Mouse (Mus musculus) MEL (cell line): Measurements from ENCODE around the gene Nkiras2.

Experiments used
- GATA1 ChIP-seq: IDR thresholded peaks from 2 replicates; pipeline ENCODE4 v1.6.1; 2011; ENCODE audit warnings: low read depth, low read length, improper control_type of control experiment
- POLR2A ChIP-seq, 2 experiments: IDR thresholded peaks; 2 replicates each; pipeline ENCODE4 v1.6.1; 2011 to 2012; ENCODE audit warnings: low read length in 2 of 2, mild to moderate bottlenecking in 2 of 2, control low read depth in 1 of 2, improper control_type of control experiment in 1 of 2, low read depth in 1 of 2, moderate library complexity in 1 of 2; ENCODE audit not compliant: control insufficient read depth in 1 of 2, insufficient read depth in 1 of 2, poor library complexity in 1 of 2
- ZNF384 ChIP-seq: IDR thresholded peaks from 2 replicates; pipeline ENCODE4 v1.6.1; 2012; ENCODE audit warnings: low read depth, mild to moderate bottlenecking, inconsistent platforms, low read length, improper control_type of control experiment

- TF ChIP-seq POLR2A (IDR thresholded peaks at IDR 0.05; ENCODE audit: control insufficient read depth in 1 of 2, insufficient read depth in 1 of 2, low read depth in 1 of 2, low read length in 2 of 2, poor library complexity in 1 of 2) (no peak), GATA1 (no peak), ZNF384 (no peak)
Observed at GRCm38 (mm10) chr11:100577852-100578599, 41.0 kb upstream of the Nkiras2 start.
